Mouse (Mus musculus) limb, embryonic 14.5 days (tissue): ENCODE data around the gene Sycn. TPM values are rescaled to one million over a fixed set of nuclear protein-coding genes. Genes with fewer than 3 reads are reported as not detected.

Experiments used
- ATAC-seq: fragments of 200-750 bp; cut with Nextera tagmentation; 2 replicates; pipeline ENCODE4 v1.8.0; 2017; ENCODE audit warnings: low read depth, moderate number of reproducible peaks, moderate TSS enrichment; ENCODE audit not compliant: low FRiP score
- DNase-seq: peaks from one replicate; pipeline ENCODE4 v3.0.0-alpha.2; 2015; ENCODE audit warnings: low spot score
- H3K27ac ChIP-seq: fragments of 300-500 bp; sonication (generic); replicated peaks from 2 replicates; pipeline ENCODE4 v1.5.1; 2014; ENCODE audit warnings: low read depth, mild to moderate bottlenecking, low read length, moderate library complexity, mixed read lengths
- H3K27me3 ChIP-seq: fragments of 300-500 bp; sonication (generic); 2 replicates; pipeline ENCODE4 v1.6.1; 2014; ENCODE audit warnings: low read length, mixed read lengths; ENCODE audit not compliant: control insufficient read depth, insufficient read depth
- H3K36me3 ChIP-seq: fragments of 300-500 bp; sonication (generic); 2 replicates; pipeline ENCODE4 v1.6.1; 2014; ENCODE audit warnings: mild to moderate bottlenecking, low read length, moderate library complexity, mixed read lengths; ENCODE audit not compliant: control insufficient read depth, insufficient read depth
- H3K4me1 ChIP-seq: fragments of 300-500 bp; sonication (generic); 2 replicates; pipeline ENCODE4 v1.6.1; 2014; ENCODE audit warnings: antibody characterized with exemption, low read length, mixed read lengths; ENCODE audit not compliant: control insufficient read depth, insufficient read depth
- H3K4me2 ChIP-seq: fragments of 300-500 bp; sonication (generic); replicated peaks from 2 replicates; pipeline ENCODE4 v1.6.1; 2014; ENCODE audit warnings: low read depth, mild to moderate bottlenecking, low read length, moderate library complexity; ENCODE audit not compliant: severe bottlenecking
- H3K4me3 ChIP-seq: fragments of 300-500 bp; sonication (generic); replicated peaks from 2 replicates; pipeline ENCODE4 v1.5.1; 2014; ENCODE audit warnings: low read length
- H3K9ac ChIP-seq: fragments of 300-500 bp; sonication (generic); 2 replicates; pipeline ENCODE4 v1.6.1; 2014; ENCODE audit warnings: mild to moderate bottlenecking, low read depth, low read length, moderate library complexity; ENCODE audit not compliant: severe bottlenecking
- H3K9me3 ChIP-seq: fragments of 300-500 bp; sonication (generic); 2 replicates; pipeline ENCODE4 v1.6.1; 2016; ENCODE audit warnings: low read length; ENCODE audit not compliant: control insufficient read depth
- POLR2A ChIP-seq: fragments of 200-500 bp; IDR thresholded peaks from 2 replicates; pipeline ENCODE4 v1.8.0; 2012; ENCODE audit warnings: inconsistent platforms, mild to moderate bottlenecking, moderate library complexity, borderline replicate concordance; ENCODE audit not compliant: insufficient read depth, insufficient read length; ENCODE audit errors: extremely low read depth
- WGBS: fragments of 180-500 bp; shearing (Covaris S2); extraction: QIAGEN DNeasy Blood & Tissue Kit; methylation state at CpG from one replicate; pipeline ENCODE4 v1.1.7; 2014; 5-methylcytosine and 5-hydroxymethylcytosine counted together
- polyA plus RNA-seq, 2 experiments: library from polyadenylated mRNA; depleted of rRNA in 1 of 2; stranded (reverse) in 1 of 2; unstranded in 1 of 2; fragments of >200 nt; fragmentation: Nextera tagmentation in 1 of 2; extraction: Ambion mirVana in 1 of 2; gene quantifications; 2 replicates each; pipeline versions ENCODE4 v1.2.1 to v1.2.3; 2012 to 2014

Sycn gene
- polyA plus RNA-seq, 2 experiments, result 0.14 TPM; not detected in 1

GRCm38 (mm10) chr7:28544051-28544601 lies 3.4 kb downstream of the Sycn start:
- ATAC-seq (no peak), DNase-seq (no peak)
- Histone ChIP-seq H3K36me3 (no peaks in the 10 kb centered on the region), H3K4me1 (peaks cover 5% of the 10 kb centered on the region), H3K27ac (no peak overlapping the region), H3K27me3 (peaks cover 47% of the 10 kb centered on the region), H3K4me3 (no peak overlapping the region), H3K9me3 (no peaks in the 10 kb centered on the region), H3K4me2 (no peak overlapping the region), H3K9ac (no peak overlapping the region)
- WGBS, result 5% methylated on average over 23 of the region's 27 CpGs
- TF ChIP-seq POLR2A, result no peak

GRCm38 (mm10) chr7:28545048-28545890 lies 4.6 kb downstream of the Sycn start:
- Histone ChIP-seq H3K27ac (no peak overlapping the region), H3K9ac (no peak overlapping the region), H3K4me1 (peaks cover 5% of the 10 kb centered on the region), H3K36me3 (no peaks in the 10 kb centered on the region), H3K9me3 (no peaks in the 10 kb centered on the region), H3K4me2 (no peak overlapping the region), H3K27me3 (peaks cover 47% of the 10 kb centered on the region), H3K4me3 (no peak overlapping the region)
- ATAC-seq, result no peak
- TF ChIP-seq POLR2A, result no peak
- 27% methylated on average over 14 of the region's 14 CpGs for WGBS
- DNase-seq, result no peak

GRCm38 (mm10) chr7:28545891-28546210 lies 5.2 kb downstream of the Sycn start:
- peaks cover 47% of the 10 kb centered on the region for H3K27me3 ChIP-seq
- no peak overlapping the region for H3K4me2 ChIP-seq
- no peak overlapping the region for H3K27ac ChIP-seq
- ATAC-seq (no peak), DNase-seq (no peak)
- no peak overlapping the region for H3K4me3 ChIP-seq
- H3K9ac ChIP-seq, result no peak overlapping the region
- 49% methylated on average over 6 of the region's 7 CpGs for WGBS
- H3K4me1 ChIP-seq, result peaks cover 5% of the 10 kb centered on the region
- no peaks in the 10 kb centered on the region for H3K36me3 ChIP-seq
- no peaks in the 10 kb centered on the region for H3K9me3 ChIP-seq
- TF ChIP-seq POLR2A, result no peak

- H3K9ac ChIP-seq, result no peak overlapping the region; the same call in 1 of the 2 replicates
- TF ChIP-seq POLR2A, result no peak
- H3K36me3 ChIP-seq, result no peaks in the 10 kb centered on the region
- no peak overlapping the region for H3K27ac ChIP-seq
- peak overlapping the region; percentile 22 for H3K4me3 ChIP-seq
- DNase-seq, result no peak
- H3K4me1 ChIP-seq, result peaks cover 5% of the 10 kb centered on the region
- ATAC-seq, result no peak
- no peaks in the 10 kb centered on the region for H3K9me3 ChIP-seq
- peaks cover 47% of the 10 kb centered on the region for H3K27me3 ChIP-seq
- 1% methylated on average over 21 of the region's 22 CpGs for WGBS
- peak overlapping the region; percentile 35 for H3K4me2 ChIP-seq
These were observed 6.0 kb downstream of the Sycn start for GRCm38 (mm10) chr7:28546649-28547048.

GRCm38 (mm10) chr7:28547154-28547553 lies 6.5 kb downstream of the Sycn start, which contains the start of gene Nccrp1:
Gene Nccrp1, minus strand, starts transcription at chr7:28547254.
- Histone ChIP-seq H3K27ac (no peak within 1 kb of the TSS), H3K9me3 (no peaks in the 10 kb centered on the region), H3K9ac (no peak within 1 kb of the TSS; the same call in 1 of the 2 replicates), H3K4me1 (peaks cover 5% of the 10 kb centered on the region), H3K4me2 (peak within 1 kb of the TSS; percentile 35), H3K4me3 (peak within 1 kb of the TSS; percentile 22), H3K27me3 (peaks cover 47% of the 10 kb centered on the region), H3K36me3 (no peaks in the 10 kb centered on the region)
- 3% methylated on average over 3 of the region's 5 CpGs for WGBS
- TF ChIP-seq POLR2A, result no peak
- DNase-seq (no peak), ATAC-seq (no peak)
